Mouse (Mus musculus): ENCODE measurements at regions not wholly inside any gene's neighbourhood (a gene's known extent, or its start where the extent isn't known, plus 50 kb on each side); places are given as distances from the start of the nearest gene placed in this dataset.

DNA sequence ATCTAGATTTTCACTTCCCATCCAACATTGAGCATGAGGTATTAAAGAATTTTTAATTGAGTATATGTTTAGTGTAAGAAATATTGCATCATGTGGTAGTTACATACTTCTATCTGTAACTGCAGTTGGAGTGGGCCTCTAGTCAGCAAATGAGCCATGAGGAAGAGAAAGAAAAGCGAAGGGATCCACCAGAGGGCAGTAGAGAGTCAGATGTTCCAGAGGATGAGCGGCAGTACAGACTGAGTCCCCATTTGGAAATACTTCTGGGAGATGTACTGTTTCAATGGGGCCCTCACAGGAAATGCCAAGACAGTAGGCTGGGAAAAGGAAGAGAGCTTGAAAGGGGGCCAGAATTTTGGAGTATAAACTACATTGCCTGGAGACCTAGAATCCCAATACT, 221.2 kb downstream of the Myh15 start:
- peak; percentile 41 for DNase-seq (ENCODE audit: low read depth, low spot score)

DNA sequence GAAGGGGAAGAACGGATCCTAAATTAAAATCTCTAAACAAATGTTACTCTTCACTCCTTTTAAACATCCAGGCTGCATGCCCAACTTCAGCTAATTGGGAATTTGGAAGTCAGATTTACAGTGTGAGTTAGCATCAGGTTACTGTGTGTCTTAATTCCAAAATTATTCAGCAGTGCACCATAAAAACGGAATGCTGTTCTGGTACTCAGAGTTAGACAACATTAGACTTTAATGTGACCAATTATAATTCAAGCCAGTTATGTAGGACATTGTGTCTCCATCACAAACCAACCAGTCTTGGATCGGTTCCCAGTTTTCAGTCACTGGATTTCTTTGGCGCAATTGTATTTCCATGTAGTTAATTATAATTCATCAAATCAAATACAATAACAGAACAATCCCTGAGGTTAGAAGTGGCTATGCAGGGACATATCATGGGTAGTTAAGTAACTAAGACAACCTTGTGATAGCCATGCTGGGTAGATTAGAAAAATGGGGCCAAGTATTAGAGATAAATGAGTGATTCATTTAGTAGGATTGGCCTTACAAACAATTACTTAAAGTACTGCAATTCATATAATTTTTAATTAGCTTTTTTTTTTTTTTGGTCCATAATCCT, 230.9 kb downstream of the Myh15 start:
- DNase-seq (ENCODE audit: low read depth, low spot score), result no peak

GRCm38 (mm10) chr16:49289200-49290079, 232.2 kb downstream of the Myh15 start:
- DNase-seq (ENCODE audit: low read depth, low spot score), result peak; percentile 51

DNA sequence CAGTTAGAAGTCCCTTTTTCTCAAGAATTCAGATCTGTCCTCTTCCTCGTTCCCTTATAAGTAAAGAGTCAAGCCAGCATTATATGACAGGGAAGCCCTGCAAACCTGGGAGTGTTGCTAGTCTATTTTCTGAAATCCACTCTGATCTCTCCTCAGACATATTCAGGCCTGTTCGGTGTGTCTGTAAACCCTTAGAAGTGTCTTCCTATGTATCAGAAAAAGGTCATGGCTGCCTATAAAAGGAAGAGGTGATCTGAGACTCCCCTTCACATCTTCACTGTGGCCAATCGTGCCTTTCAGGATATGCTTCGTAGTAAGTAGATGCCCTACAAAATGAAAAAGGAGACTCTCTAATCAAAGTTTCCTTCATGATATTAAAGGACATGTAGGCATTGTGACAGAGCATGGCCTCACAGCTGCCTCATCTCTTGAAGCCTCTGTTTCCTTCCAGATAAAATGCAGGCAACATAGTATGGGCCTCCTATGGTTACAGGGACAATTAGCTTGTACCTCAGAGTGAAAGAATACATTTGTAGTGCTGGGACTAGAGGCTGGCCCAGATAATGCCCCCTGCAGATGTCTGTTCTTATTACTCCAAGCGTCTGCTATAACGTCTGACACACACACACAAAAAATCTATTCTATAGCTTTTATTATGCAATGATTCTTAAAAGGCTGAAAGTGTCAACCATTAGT, 246.5 kb downstream of the Myh15 start:
- no peak for DNase-seq (ENCODE audit: low read depth, low spot score)

- no peak for DNase-seq (ENCODE audit: low read depth, low spot score)
These were observed 247.1 kb downstream of the Myh15 start for GRCm38 (mm10) chr16:49304354-49304753.

GRCm38 (mm10) chr16:49317061-49317460, 259.8 kb downstream of the Myh15 start:
- peak; percentile 27 for DNase-seq (ENCODE audit: low read depth, low spot score)

DNA sequence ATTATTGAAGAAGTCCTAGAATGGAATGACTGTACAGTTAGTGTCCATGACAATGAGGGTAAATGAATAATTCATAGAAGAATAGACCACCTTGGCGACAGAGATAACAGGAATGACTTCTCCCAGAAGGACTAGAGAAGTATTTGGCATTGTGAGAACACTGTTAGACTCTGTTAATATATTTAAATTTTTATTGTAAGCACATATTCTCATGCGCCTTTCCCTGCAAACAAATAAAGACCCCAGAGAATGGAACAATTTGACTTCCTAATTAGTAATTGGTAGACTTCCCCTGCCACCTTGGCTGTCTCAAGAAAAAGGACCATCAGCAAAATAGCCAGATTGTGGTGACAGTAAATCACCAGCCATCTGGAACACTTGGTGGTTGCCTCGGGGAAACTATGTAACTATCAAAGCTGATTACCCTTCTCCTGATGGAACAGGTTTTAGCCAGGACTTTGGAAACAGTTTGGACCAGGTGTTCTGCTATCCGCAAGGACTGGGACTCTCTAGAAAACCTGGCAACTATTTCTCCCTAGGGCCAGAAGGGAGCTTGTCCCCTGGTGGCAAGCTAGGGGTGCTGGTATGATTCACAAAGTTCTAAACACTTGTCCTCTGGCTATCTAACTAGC, 261.9 kb downstream of the Myh15 start:
- DNase-seq (ENCODE audit: low read depth, low spot score), result no peak

- no peak for DNase-seq (ENCODE audit: low read depth, low spot score)
These were observed 262.5 kb downstream of the Myh15 start for GRCm38 (mm10) chr16:49319774-49320173.

GRCm38 (mm10) chr16:49321951-49322350, 264.7 kb downstream of the Myh15 start:
- DNase-seq (ENCODE audit: low read depth, low spot score), result no peak

DNA sequence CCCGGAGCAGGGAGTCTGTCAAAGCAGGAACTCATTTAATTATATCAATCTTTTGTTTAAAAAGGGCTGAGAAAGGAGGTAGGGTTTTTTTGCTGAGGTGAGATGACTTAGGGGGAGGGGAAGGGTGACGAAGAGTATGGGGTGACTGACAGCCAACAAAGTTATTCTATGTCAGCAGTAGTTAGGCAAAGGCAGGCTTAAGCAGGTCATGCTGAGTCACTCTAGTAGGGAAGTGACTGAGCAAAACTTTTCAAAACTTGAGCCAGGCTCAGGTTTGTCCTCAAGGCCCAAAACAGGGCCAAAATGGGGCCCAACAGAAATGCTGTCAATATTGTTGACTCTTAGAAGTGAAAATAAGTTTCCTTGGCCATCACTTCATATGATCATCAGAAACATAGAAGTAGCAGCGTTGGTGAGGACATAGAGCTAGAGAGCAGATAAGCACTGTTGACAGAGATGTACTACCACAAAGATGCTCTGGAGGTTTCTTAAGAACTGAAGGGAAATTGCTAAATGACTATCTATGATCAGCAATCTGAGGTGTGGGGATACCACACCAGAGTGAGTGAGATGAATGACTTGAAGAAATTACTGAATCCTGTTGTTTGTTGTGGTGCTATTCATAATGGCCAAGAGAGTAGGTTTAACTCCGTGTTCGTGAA, 273.6 kb downstream of the Myh15 start:
- no peak for DNase-seq (ENCODE audit: low read depth, low spot score)

- peak; percentile 27 for DNase-seq (ENCODE audit: low read depth, low spot score)
These were observed 274.9 kb downstream of the Myh15 start for GRCm38 (mm10) chr16:49332107-49332722.

- no peak for DNase-seq (ENCODE audit: low read depth, low spot score)
These were observed 278.6 kb downstream of the Myh15 start for GRCm38 (mm10) chr16:49335916-49336315.

DNA sequence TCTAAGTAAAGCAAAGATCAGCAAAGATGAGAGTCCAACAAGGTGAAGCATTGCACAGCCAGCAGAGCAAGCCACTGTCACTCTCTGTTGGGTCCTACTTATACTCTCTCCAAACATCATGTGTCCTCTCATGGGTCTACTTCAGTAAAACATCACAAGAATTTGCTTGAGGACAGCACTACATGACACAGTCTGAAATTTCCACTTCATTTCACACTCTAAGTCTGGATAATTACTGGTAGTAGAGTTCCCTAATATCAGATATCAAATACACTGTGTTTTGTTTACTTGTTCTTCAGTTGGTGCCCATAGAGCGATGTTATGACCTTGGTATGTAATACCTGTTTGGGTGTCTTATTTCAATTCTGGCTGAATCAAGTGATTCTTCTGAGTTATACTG, 280.7 kb downstream of the Myh15 start:
- DNase-seq (ENCODE audit: low read depth, low spot score), result no peak

DNA sequence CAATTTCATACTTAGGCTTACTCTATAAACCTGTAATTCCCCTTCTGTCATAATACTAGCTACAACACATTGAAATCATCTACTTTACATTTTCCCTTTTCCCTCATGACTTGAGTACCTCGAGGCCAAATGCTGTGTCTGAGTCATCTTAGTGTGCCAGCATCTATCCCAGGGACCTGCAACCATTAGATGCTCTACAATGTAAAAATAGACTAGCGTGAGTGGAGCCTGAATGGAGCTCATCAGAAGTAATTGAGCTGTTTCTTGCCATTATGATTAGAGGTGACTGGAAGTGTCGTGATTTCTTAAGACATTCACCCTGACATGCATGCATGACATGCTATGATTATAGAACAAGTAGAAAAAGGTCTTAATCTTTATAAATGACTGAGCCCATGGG, 301.1 kb downstream of the Myh15 start:
- DNase-seq (ENCODE audit: low read depth, low spot score), result no peak

GRCm38 (mm10) chr16:49361731-49362130, 304.4 kb downstream of the Myh15 start:
- no peak for DNase-seq (ENCODE audit: low read depth, low spot score)

DNA sequence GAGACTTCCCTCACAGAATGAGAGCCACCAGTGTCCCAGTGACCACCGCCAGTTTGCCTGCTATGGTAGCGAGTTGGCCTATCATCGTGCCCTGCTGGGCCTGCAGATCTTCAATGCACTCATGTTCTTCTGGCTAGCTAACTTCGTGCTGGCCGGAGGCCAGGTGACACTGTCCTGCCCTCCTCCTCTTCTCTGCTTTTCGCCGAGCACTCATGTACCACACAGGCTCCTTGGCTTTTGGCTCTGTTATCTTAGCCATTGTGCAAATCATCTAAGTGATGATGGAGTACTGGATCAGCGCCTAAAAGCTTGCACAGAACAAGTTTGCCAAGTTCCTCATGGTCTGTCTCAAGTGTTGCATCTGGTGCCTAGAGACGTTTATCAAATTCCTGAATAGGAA, 312.2 kb downstream of the Myh15 start:
- peak; percentile 21 for DNase-seq (ENCODE audit: low read depth, low spot score)

- DNase-seq (ENCODE audit: low read depth, low spot score), result no peak
These were observed 317.8 kb downstream of the Myh15 start for GRCm38 (mm10) chr16:49375108-49375507.

DNA sequence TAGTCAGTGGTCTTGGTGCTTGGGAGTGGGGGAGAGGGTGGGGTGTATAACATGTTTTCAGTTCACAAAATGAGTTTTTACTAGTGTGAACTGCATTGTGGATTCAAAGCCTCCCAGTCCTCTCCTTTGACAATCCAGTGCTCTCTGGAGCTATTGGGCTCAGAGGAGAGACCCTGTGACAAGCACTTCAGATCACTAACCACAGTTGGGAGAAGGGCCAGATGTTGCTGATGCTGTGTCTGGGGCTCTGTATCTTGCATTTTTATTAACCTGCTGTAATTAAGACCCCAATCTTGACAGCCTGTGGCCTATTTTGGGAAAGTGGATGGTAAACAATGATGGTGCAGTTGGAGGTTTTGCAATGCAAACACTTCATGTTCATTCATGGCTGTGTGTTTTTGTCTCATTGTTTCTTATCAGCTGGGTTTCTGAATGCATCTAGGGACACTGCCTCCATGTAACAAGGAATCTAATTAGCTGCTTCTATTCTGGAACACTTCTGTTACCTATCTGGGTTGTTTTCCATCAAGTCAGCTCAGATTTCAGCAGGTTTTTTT, 320.0 kb upstream of the Ift57 start:
- no peak for DNase-seq (ENCODE audit: low read depth, low spot score)

- DNase-seq (ENCODE audit: low read depth, low spot score), result no peak
These were observed 310.9 kb upstream of the Ift57 start for GRCm38 (mm10) chr16:49388135-49388534.

DNA sequence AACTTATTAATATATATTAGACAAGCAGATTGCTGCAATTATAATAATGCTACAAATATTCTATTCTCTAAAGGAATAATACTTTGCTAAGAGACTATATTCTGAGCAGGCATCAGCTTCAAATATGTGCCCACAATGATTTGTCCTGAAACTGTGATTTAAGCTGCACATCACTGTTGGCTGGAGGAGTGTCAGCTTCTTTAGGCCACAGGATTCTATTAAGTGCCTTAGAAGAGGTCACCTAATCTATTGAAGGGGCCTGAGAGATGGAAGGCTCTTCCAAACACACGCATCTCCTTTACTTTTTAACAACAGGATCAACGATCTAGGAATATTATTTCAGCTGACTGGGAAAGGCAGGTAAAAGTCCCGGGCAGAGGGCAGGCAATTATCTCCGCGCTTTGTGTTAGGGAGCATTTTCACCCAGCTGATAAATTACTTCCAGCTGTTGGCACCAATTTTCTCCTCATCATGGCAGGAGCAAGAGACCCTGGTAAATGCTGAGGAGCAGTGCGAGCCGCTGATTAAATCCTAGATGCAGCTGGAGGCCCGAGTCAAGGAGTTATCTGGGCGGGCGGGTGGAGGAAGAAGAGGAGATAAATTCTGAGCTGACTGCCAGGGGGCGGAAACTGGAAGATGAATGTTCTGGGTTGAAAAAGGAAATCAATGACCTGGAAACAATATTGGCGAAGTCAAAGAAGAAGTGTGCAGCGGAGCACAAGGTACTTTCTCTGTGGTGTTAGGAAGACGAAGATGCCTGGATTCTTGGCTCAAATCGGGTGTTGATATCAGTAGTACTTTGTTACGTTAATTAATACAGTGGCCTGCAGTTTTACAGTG, 290.9 kb upstream of the Ift57 start:
- no peak for DNase-seq (ENCODE audit: low read depth, low spot score)

Measured in skeletal muscle tissue, adult 2 months (tissue).